Mouse (Mus musculus): ENCODE data around the gene Bud13. TPM values are rescaled to one million over a fixed set of nuclear protein-coding genes. Genes with fewer than 3 reads are reported as not detected.
A peak's percentile ranks its signal among the peaks of the same experiment; 100 is the strongest.
"Not testable (repeated sequence)": the region's sequence is repeated elsewhere in the genome, so short reads cannot be mapped to it uniquely, and the experiment has no call there.

Gene Bud13
- polyA plus RNA-seq, 1 experiment from 2014 or later, result 18.1 TPM

GRCm38 (mm10) chr9:46314507-46314906 is 31.7 kb downstream of the Bud13 start:
- Histone ChIP-seq H3K4me1 (replicated peaks) (peaks cover 28% of the 10 kb centered on the region), H3K9ac (no peak overlapping the region), H3K27me3 (0 out of 2 replicates have a peak, but pooled peaks cover 2% of the 10 kb centered on the region), H3K4me2 (no peak overlapping the region), H3K9me3 (no peaks in the 10 kb centered on the region), H3K27ac (replicated peaks) (no peak overlapping the region), H3K36me3 (no peaks in the 10 kb centered on the region), H3K4me3 (no peak overlapping the region)
- 5% methylated on average over 4 of the region's 4 CpGs for WGBS
- peak; percentile 62; the same call in 1 of the 2 replicates for ATAC-seq (ENCODE audit: low FRiP score, low read depth)

GRCm38 (mm10) chr9:46314921-46315320 is 32.1 kb downstream of the Bud13 start:
- Histone ChIP-seq H3K36me3 (no peaks in the 10 kb centered on the region), H3K27me3 (0 out of 2 replicates have a peak, but pooled peaks cover 2% of the 10 kb centered on the region), H3K4me2 (no peak overlapping the region), H3K27ac (replicated peaks) (no peak overlapping the region), H3K9ac (no peak overlapping the region), H3K9me3 (no peaks in the 10 kb centered on the region), H3K4me3 (no peak overlapping the region), H3K4me1 (replicated peaks) (peaks cover 28% of the 10 kb centered on the region)
- ATAC-seq (ENCODE audit: low FRiP score, low read depth), result 0 out of 2 replicates have a peak, but pooled peaks have one; percentile 3
- 45% methylated on average over 2 of the region's 2 CpGs for WGBS

GRCm38 (mm10) chr9:46315807-46316365 is 33.1 kb downstream of the Bud13 start:
- ATAC-seq (ENCODE audit: low FRiP score, low read depth), result peak; percentile 50; the same call in 1 of the 2 replicates
- H3K27ac ChIP-seq (replicated peaks), result peak overlapping the region; percentile 30; the same call in 1 of the 2 replicates
- 0 out of 2 replicates have a peak overlapping the region, but pooled peaks have one; percentile 6 for H3K4me2 ChIP-seq
- H3K4me3 ChIP-seq, result no peak overlapping the region
- H3K36me3 ChIP-seq, result no peaks in the 10 kb centered on the region
- 0 out of 2 replicates have a peak, but pooled peaks cover 2% of the 10 kb centered on the region for H3K27me3 ChIP-seq
- H3K9ac ChIP-seq, result no peak overlapping the region
- H3K4me1 ChIP-seq (replicated peaks), result peaks cover 28% of the 10 kb centered on the region
- WGBS, result 26% methylated on average over 11 of the region's 11 CpGs
- H3K9me3 ChIP-seq, result no peaks in the 10 kb centered on the region

GRCm38 (mm10) chr9:46316388-46316787 is 33.6 kb downstream of the Bud13 start:
- 0 out of 2 replicates have a peak, but pooled peaks have one; percentile 42 for ATAC-seq (ENCODE audit: low FRiP score, low read depth)
- no peak overlapping the region for H3K9ac ChIP-seq
- no peaks in the 10 kb centered on the region for H3K9me3 ChIP-seq
- no peaks in the 10 kb centered on the region for H3K36me3 ChIP-seq
- peak overlapping the region; percentile 30; the same call in 1 of the 2 replicates for H3K27ac ChIP-seq (replicated peaks)
- WGBS, result 13% methylated on average over 5 of the region's 5 CpGs
- peaks cover 28% of the 10 kb centered on the region for H3K4me1 ChIP-seq (replicated peaks)
- H3K4me3 ChIP-seq, result no peak overlapping the region
- 0 out of 2 replicates have a peak, but pooled peaks cover 2% of the 10 kb centered on the region for H3K27me3 ChIP-seq
- H3K4me2 ChIP-seq, result no peak overlapping the region

GRCm38 (mm10) chr9:46316909-46317308 is 34.1 kb downstream of the Bud13 start:
- 0 out of 2 replicates have a peak, but pooled peaks have one; percentile 46 for ATAC-seq (ENCODE audit: low FRiP score, low read depth)
- no peaks in the 10 kb centered on the region for H3K9me3 ChIP-seq
- 0 out of 2 replicates have a peak overlapping the region, but pooled peaks have one; percentile 20 for H3K27ac ChIP-seq (replicated peaks)
- H3K9ac ChIP-seq, result no peak overlapping the region
- H3K4me1 ChIP-seq (replicated peaks), result peaks cover 28% of the 10 kb centered on the region
- H3K27me3 ChIP-seq, result 0 out of 2 replicates have a peak, but pooled peaks cover 2% of the 10 kb centered on the region
- H3K4me2 ChIP-seq, result no peak overlapping the region
- no peaks in the 10 kb centered on the region for H3K36me3 ChIP-seq
- H3K4me3 ChIP-seq, result no peak overlapping the region
- WGBS, result 32% methylated on average over 8 of the region's 8 CpGs

- H3K27ac ChIP-seq (replicated peaks), result no peak overlapping the region
- H3K4me2 ChIP-seq, result no peak overlapping the region
- no peaks in the 10 kb centered on the region for H3K36me3 ChIP-seq
- 96% methylated on average over 3 of the region's 3 CpGs for WGBS
- no peak overlapping the region for H3K4me3 ChIP-seq
- no peak for ATAC-seq (ENCODE audit: low FRiP score, low read depth)
- H3K9ac ChIP-seq, result no peak overlapping the region
- no peaks in the 10 kb centered on the region for H3K9me3 ChIP-seq
- H3K27me3 ChIP-seq, result 0 out of 2 replicates have a peak, but pooled peaks cover 2% of the 10 kb centered on the region
- peaks cover 32% of the 10 kb centered on the region for H3K4me1 ChIP-seq (replicated peaks)
Measured at GRCm38 (mm10) chr9:46317957-46318356, 35.1 kb downstream of the Bud13 start.

- H3K27me3 ChIP-seq; H3K4me2 ChIP-seq; ATAC-seq (ENCODE audit: low FRiP score, low read depth); H3K9me3 ChIP-seq; H3K9ac ChIP-seq; H3K27ac ChIP-seq (replicated peaks); H3K36me3 ChIP-seq; H3K4me3 ChIP-seq: not testable (repeated sequence)
- peaks cover 26% of the 10 kb centered on the region for H3K4me1 ChIP-seq (replicated peaks)
- 90% methylated on average over 6 of the region's 6 CpGs for WGBS
Measured at GRCm38 (mm10) chr9:46319886-46320285, 37.1 kb downstream of the Bud13 start, which contains the start of gene 4931429L15Rik. Gene 4931429L15Rik (minus strand): TSS chr9:46319986.

GRCm38 (mm10) chr9:46320461-46320860 is 37.7 kb downstream of the Bud13 start:
- H3K36me3 ChIP-seq, result no peaks in the 10 kb centered on the region
- no peaks in the 10 kb centered on the region for H3K27me3 ChIP-seq
- H3K27ac ChIP-seq (replicated peaks), result no peak overlapping the region
- no peaks in the 10 kb centered on the region for H3K9me3 ChIP-seq
- no peak for ATAC-seq (ENCODE audit: low FRiP score, low read depth)
- peaks cover 21% of the 10 kb centered on the region for H3K4me1 ChIP-seq (replicated peaks)
- no peak overlapping the region for H3K9ac ChIP-seq
- no peak overlapping the region for H3K4me2 ChIP-seq
- WGBS, result 99% methylated on average over 2 of the region's 2 CpGs
- H3K4me3 ChIP-seq, result no peak overlapping the region

- peaks cover 26% of the 10 kb centered on the region for H3K4me1 ChIP-seq (replicated peaks)
- H3K36me3 ChIP-seq, result no peaks in the 10 kb centered on the region
- WGBS, result 87% methylated on average over 11 of the region's 11 CpGs
- H3K27me3 ChIP-seq, result no peaks in the 10 kb centered on the region
- no peak overlapping the region for H3K27ac ChIP-seq (replicated peaks)
- H3K9ac ChIP-seq, result no peak overlapping the region
- H3K4me3 ChIP-seq, result no peak overlapping the region
- H3K4me2 ChIP-seq, result no peak overlapping the region
- H3K9me3 ChIP-seq, result no peaks in the 10 kb centered on the region
- ATAC-seq (ENCODE audit: low FRiP score, low read depth), result no peak
Measured at GRCm38 (mm10) chr9:46326694-46327405, 44.0 kb downstream of the Bud13 start.

- ATAC-seq (ENCODE audit: low FRiP score, low read depth), result peak; percentile 39; the same call in 1 of the 2 replicates
- 41% methylated on average over 25 of the region's 25 CpGs for WGBS
- Histone ChIP-seq H3K27me3 (no peaks in the 10 kb centered on the region), H3K4me1 (replicated peaks) (peaks cover 22% of the 10 kb centered on the region), H3K36me3 (no peaks in the 10 kb centered on the region), H3K4me3 (no peak overlapping the region), H3K9me3 (no peaks in the 10 kb centered on the region), H3K4me2 (peak overlapping the region; percentile 50), H3K9ac (no peak overlapping the region), H3K27ac (replicated peaks) (peak overlapping the region; percentile 77)
Measured at GRCm38 (mm10) chr9:46327706-46328571, 45.1 kb downstream of the Bud13 start.

GRCm38 (mm10) chr9:46328572-46329249 is 45.9 kb downstream of the Bud13 start:
- Histone ChIP-seq H3K9ac (peak overlapping the region; percentile 26), H3K27ac (replicated peaks) (peak overlapping the region; percentile 77), H3K9me3 (no peaks in the 10 kb centered on the region), H3K27me3 (no peaks in the 10 kb centered on the region), H3K36me3 (no peaks in the 10 kb centered on the region), H3K4me2 (peak overlapping the region; percentile 50), H3K4me3 (peak overlapping the region; percentile 3), H3K4me1 (replicated peaks) (peaks cover 22% of the 10 kb centered on the region)
- peak; percentile 84 for ATAC-seq (ENCODE audit: low FRiP score, low read depth)
- WGBS, result under 1% methylated on average over 30 of the region's 30 CpGs

All from hindbrain, embryonic 15.5 days (tissue).